Mouse (Mus musculus): ENCODE measurements around the gene Ank3.

- TF ChIP-seq CTCF (IDR thresholded peaks at IDR 0.05; ENCODE audit: low read depth): no peak
- no peak for TF ChIP-seq EP300 (IDR thresholded peaks at IDR 0.05; ENCODE audit: low read depth)
These were observed 540.6 kb downstream of the Ank3 start for GRCm38 (mm10) chr10:69939144-69939543.
